Mouse (Mus musculus): ENCODE results near the gene Dclre1b.

- TF ChIP-seq CTCF (IDR thresholded peaks at IDR 0.05; ENCODE audit: low read depth), result no peak
- no peak for TF ChIP-seq EP300 (optimal IDR thresholded peaks at IDR 0.05)
Observed at GRCm38 (mm10) chr3:103832426-103832825, 23.2 kb upstream of the Dclre1b start, which contains the start of gene Bcl2l15.

Measured in stomach, postnatal 0 days (tissue).